Mouse (Mus musculus) megakaryocyte, adult 5-6 weeks (primary cell): ENCODE data around the gene BC017158. TPM values are rescaled to one million over a fixed set of nuclear protein-coding genes. Genes with fewer than 3 reads are reported as not detected.

ENCODE experiments used
- ATAC-seq: 2 replicates; pipeline ENCODE4 v1.8.0; 2016; ENCODE audit warnings: mild to moderate bottlenecking, inconsistent platforms; ENCODE audit not compliant: poor library complexity, severe bottlenecking
- total RNA-seq, 2 experiments: library from RNA; stranded (forward) in 1 of 2; stranded (reverse) in 1 of 2; fragments of 153-499, 151-499 nt in 1 of 2; fragments of 221-1000, 200-1000 nt in 1 of 2; gene quantifications; 2 replicates each; pipeline versions ENCODE4 v1.2.3 to v1.2.4; 2015 to 2017

The BC017158 gene
- total RNA-seq, 2 experiments from 2014 or later: 9.7 to 19.7 TPM

DNA sequence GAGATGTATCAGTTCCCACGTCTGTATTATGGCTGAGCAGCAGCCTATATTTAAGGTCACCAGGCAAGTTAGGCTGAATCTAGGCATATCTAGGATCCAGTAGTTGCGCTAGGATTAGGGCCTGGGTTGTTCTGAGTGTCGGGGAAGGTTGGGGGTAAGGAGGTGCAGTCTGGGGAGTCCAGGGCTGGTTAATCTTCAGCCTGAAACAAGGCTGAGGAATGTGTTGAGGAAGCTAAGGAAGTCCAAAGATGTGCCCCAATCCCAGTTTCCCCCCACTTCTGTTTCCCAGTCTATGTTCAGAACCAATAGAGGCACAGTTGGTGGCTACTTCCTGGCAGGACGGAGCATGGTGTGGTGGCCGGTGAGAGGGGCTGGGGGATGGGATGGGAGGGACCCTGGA is 31.9 kb downstream of the BC017158 start:
- no peak for ATAC-seq

DNA sequence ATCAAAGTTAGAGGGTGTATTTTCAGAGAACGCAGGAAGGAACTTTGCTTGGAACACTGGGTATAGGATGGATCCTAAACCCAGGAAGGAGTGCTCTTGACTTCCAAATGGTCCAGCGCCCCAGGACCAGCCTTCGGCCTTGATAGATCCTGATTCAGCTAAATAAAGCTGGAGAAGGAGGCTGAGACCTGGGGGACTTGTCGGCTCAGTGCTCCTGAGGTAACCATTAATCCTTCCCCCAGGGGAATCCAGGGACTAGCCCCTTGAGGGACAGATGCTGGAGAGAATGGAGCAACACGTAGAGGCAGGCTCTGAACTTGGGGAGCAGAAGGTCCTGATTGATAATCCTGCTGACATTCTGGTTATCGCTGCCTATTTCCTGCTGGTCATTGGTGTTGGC is 32.6 kb downstream of the BC017158 start, which contains the start of gene Slc5a2:
TSS of gene Slc5a2 (plus strand) at position 247 of the 400 bp plus-strand sequence.
- no peak for ATAC-seq

DNA sequence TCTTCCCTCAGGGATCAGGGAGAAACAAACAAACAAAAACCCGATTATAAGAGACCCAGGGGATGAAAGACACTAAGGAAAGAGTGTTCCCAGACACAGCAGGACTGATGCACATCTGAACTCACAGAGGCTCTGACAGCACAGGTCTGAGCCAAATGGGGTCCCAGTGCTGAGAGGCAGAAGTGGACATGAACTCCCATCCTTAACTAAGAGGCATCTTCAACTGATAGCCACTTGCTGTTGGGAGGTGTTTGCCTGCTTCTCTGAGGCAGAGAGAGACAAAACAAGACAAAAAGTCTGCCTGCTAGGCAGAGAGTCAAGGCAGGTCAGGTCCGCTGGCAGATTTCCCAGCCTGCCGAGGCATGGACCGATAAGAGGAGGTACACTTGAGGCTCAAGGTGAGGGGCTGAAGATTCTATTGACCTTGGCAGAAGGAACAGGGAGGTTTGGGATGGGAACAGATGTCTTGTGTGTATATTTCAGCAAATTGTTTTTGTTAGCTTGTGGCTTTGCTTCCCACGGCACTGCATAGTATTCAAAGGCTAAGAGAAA is 41.1 kb downstream of the BC017158 start:
- ATAC-seq: no peak

DNA sequence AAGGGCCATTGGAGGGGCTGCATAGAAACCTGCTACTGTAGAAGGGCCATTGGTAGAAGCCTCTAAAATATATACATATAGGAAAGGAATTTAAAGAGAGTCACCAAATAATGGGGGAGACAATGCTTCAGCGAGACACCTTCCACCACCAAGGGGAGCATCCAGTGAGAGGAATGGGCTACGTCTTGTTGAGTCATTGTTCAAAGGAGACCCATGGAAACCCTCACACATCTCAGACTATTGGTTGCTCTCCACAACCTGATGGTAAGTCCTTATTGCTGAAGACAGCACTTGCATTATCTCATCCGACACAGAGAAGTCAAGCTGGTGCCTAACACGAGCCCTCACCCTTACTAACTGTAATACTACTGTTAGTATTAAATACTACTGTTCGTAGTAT is 42.2 kb downstream of the BC017158 start:
- ATAC-seq: no peak

DNA sequence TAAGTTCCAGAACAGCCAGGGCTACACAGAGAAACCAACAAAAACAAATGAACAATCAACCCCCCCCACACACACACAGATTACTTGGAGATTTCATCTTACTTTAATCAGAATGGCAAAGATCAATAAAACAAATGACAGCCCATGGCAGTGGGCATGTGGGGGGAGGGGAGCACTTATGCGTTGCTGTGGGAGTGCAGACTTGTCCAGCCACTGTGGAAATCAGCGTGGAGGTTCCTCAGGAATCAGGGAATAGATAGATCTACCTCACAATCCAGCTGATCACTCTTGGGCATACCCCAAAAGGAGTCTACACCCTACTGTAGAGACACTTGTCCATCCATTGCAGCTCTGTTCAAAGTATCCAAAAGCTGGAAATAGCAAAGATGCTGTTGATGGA is 43.0 kb downstream of the BC017158 start:
- no peak for ATAC-seq

DNA sequence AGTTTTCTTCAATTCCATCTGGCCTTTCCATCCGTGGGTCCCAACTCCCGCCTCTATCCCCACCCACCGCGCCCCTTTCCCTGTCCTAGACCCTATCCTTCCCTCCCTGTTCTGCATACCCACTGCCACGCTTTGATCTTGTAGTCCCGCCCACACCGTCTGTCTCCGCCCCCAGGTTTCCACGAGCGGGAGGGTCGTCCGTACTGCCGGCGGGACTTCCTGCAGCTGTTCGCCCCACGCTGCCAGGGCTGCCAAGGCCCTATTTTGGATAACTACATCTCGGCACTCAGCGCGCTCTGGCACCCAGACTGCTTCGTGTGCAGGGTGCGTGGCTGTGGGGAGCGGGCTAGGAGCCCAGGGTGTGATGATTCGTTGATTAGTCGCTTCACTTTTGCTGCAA is 45.4 kb downstream of the BC017158 start:
- ATAC-seq: no peak

DNA sequence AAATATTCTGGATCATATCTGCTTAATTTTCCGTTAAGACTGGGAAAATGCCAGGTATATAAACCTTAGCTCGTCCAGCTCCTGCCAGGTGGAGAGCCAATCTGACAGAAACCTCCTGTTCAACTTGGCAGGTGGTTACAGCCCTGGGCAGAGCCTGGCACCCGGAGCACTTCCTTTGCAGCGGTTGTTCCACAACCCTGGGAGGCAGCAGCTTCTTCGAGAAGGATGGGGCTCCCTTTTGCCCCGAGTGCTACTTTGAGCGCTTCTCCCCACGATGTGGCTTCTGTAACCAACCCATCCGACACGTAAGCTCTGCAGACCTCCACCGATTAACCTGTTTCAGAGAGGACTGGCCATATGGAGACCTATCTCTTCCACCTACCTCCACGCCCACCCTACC is 46.0 kb downstream of the BC017158 start:
- no peak for ATAC-seq

DNA sequence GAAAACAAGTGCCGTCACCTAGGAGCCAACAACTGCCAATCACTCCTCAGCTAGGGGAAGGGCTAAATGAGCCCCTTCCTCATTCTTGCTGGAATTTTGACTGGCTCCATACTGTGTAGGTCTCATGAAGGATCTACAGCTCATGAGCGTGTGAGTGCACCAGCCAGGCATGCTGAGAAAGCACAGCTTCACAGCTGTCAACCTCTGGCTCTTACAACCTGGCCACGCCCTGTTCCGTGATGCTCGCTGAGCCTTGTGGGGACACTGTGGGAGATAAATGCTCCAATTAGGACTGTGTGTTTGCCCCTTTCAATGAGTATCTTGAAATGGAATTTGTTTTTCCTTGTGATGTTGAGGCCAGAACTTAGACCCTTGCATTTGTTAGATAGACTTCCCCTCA is 48.0 kb downstream of the BC017158 start:
- ATAC-seq: no peak

DNA sequence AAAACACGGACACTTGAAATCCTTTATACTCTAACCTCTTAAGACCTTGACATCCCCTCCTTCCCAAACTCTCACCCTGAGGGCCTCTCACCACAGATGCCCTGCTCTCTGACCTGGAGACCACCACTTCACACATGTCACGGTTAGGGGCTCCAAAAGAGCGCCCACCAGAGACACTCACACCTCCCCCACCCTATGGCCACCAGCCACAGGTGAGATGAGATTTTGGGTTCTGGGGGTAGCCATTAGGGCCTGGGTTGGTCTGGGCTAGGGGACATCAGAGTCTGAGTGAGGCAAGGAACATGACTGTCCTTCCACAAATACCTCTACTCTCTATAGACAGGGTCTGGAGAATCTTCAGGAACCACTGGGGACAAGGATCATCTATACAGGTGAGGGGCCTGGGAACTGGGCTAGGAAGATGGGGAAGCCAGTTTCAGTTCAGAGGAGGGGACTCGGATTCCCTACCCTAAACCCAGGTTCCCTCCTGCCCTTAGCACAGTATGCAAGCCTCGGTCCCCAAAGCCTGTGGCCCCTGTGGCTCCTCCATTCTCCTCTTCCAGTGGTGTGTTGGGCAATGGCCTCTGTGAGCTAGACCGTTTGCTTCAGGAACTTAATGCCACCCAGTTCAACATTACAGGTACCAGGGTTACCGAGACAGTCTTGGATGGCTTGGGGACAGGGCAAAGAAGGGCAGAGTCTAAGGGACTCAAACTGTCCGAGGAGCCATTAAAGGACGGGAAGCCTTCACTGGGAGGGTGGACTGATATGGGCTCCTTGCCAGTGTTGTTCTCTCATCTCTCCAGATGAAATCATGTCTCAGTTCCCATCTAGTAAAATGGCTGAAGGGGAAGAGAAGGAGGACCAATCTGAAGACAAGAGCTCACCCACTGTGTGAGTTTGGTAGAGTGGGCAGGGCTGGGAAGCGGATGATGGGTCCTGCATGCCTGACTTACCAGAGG is 49.6 kb downstream of the BC017158 start:
- no peak for ATAC-seq

DNA sequence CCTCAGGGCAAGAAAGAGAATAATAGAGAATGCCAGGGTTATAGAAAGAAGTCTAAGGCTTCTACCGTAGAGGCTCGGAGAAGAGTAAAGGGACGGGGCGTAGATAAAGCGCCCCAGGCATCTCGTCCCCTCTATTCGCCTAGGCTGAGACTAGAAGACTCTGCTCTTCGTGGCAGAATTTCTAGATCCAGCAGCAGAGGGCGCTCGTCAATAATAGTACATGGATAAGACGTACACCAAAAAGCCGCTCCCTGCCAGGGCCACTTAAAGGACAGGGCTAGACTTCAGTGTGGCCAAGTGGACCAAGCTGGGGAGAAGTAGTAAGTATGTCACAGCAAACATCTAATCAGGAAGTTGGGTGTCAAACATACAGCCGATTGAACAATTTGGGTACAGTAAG is 50.5 kb downstream of the BC017158 start:
- peak; percentile 87 for ATAC-seq

DNA sequence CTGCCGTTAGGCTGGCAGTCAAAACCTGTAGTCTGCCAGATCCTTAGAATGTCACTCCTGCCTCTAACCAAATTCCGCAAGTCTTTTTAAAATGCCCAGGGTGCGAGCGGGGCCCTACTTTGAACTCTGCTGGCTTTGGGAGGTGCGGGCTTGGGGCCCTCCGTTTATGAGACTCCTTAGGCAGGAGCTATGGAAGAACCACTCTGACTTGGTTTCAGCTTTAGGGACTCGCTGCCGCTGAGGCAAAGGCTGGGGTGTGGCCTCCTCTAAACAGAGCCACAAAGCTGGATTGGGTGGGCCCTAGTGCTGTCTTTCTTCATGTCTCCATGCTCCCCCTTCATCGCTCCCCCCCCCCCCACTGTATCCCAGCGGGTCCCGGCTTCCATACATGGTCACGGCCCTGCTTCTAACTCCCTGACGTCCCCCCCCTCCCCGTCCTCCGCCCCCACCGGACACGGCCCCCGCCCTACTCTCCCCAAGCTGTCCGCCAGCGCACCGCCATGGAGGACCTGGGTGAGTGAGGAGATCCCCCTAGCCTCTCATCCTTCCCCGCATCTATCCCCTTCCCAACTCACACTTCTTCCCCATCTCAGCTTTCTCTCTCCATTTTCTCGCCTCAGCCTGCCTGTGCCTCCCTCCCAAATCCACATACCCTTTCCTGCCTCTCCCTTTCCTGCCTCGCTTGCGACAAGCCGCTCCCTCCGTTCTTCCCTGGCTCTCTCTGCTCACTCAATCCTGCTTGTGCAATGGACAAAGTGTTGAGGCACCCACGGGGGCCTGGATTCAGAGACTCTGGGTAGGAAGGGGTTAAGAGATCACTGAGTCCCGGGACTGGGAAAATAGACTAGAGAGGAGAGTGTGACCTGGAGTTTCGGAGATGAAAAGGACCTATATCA is 51.2 kb downstream of the BC017158 start, which contains the start of gene Tgfb1i1:
TSS of gene Tgfb1i1 (plus strand) at position 317 of the 896 bp plus-strand sequence.
- no peak for ATAC-seq

DNA sequence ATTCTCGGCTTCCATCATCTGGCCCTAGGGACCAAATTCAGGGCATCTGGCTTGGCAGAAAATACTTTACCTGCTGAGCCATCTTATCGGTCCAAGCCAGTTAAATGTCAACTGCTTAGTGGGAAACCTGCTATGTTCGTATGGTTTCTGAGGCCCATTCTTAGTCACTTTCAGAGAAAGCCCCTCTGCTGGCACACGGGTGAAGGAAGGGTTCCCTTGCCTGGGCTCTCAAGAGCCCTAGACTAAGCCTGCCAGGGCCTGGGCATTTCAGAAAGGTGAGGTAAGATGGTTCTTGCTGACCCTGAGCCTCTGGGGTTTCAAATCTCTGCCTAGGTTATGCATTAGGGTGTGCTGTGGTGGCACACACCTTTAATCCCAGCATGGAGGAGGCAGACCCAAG is 52.4 kb downstream of the BC017158 start:
- ATAC-seq: no peak

DNA sequence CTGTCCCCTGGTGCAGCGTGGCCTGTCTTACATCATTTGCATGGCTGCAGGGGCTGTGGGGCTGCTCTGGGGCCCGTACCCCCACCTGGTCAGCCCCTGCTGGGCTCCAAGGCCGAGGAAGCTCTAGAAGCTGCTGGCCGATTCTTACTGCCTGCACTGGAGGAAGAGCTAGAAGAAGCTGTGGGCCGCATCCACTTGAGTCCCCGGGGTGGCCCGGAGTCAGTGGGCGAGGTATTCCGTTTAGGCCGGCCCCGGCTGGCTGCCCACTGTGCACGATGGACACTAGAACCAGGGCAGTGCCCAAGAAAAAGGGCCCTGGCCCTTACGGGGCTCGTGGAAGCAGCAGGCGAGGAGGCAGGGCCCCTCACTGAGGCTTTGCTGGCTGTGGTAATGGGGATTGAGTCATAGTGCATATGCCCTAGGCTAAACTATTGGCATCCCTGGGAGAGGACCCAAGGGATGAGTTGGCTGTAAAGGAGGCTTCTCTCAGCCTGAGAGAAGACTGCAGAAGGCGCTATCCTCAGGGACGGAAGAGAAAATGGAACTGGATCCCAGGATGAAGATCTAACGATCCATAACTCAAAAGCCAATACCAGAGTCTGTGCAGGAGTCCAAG is 53.5 kb downstream of the BC017158 start:
- no peak for ATAC-seq

DNA sequence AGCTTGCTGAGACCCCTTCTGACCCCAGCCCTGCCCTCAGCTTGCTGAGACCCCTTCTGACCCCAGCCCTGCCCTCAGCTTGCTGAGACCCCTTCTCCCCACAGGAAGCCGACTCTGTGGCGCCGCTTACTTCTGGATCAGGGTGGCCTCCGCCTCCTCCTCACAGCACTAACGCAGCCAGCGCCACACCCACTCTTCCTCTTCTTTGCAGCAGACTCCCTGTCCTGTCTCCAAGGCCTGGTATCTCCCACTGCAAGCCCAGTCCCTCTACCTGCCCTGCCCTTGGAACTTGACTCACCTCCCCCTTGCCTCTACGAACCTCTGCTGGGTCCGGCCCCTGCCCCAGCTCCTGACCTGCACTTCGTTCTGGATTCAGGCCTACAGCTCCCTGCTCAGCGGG is 54.0 kb downstream of the BC017158 start:
- ATAC-seq: no peak

DNA sequence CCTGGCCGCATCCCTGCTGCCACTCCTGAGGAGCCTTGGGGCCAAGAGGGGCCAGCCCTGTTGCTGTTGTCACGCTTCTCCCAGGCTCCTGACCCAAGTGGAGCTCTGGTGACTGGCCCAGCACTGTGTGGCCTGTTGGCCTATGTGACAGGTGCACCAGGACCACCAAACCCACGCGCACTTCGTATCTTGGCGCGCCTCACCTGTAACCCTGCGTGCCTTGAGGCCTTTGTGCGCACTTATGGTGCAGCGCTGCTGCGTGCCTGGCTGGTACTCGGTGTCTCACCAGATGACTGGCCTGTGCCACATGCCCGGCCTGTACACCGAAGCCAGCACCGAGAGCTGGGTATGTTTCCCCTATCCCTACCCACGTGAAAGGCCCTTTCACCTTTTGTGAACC is 55.6 kb downstream of the BC017158 start:
- no peak for ATAC-seq

DNA sequence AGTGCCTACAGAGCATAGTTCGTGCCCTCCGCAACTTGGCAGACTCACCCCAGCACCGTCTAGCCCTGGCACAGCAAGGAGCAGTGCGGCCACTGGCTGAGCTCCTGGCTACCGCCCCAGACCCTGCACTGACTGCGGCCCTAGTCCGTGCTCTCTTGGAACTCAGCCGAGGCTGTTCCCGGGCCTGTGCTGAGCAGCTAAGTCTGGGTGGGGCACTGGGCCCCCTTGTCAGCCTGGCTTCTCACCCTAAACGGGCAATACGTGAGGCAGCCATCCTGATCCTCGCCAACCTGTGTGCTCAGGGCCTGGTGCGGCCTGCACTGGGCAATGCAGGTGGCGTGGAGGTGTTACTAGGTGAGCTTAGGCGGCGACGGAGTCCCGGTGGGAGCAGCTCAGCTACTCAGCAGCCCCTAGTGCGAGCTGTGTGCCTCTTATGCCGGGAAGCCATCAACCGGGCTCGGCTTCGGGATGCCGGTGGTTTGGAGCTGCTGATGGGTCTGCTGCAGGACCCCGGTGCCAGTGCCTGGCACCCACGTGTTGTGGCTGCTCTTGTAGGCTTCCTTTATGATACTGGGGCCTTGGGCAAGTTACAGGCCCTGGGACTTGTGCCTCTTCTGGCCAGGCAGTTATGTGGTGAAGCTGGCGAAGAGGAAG is 57.7 kb downstream of the BC017158 start:
- ATAC-seq: no peak

DNA sequence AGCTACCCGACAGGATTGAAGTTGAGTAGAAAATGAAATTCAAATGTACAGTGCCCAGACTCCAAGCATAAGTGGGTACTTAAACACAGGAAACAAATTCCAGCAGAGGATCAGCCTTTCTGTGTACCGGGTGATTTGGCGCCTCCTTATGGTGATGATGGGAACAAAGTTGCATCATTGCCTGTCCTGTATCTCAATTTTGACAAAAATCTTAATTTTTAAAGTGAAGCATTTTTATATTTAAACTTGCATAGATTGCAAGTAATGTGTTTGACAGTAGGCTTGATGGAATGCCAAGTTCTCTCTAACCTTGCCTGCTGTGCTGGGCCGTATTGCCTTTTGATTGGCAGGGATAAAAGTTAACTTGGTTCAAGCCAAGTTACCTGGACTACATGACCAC is 59.0 kb downstream of the BC017158 start:
- ATAC-seq: no peak

DNA sequence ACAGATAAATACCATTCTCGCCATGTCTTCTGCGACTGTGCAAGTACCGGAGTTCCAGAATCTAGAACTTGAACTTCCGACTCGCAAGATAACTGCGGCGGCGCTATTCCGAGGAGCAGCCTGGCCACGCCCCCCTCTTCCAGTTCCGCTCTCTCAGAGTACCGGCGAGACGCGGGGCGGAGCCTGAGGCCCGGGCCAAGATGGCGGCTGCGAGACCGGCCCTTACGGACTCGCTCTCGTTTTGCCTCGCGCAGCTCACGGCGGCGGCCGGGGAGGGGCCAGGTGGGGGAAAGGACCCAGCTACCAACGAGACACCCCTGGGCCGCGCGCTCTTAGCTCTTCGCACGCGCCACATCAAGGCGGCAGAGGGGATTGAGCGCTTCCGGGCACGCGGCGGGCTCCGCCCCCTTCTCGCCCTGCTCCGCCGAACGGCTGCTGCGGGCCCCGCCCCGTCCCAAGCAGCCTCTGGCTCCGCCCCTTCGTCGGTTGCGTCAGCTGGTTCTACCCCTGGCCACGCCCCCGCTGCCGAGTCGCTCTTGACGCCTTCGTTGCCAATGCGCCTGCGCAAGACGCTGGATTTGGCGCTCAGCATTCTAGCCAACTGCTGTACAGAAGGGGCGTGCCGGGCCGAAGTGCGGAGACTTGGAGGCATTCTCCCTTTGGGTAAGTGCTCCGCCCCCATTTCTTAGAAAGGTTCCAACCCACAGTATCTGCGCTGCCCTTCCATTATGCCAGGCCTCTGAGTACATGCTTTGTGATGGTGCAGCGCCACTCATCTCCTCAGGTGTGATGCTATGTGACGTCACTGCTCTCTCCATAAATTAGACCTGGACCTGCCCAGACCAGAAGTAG is 59.8 kb downstream of the BC017158 start, which contains the start of gene 9130023H24Rik:
TSS of gene 9130023H24Rik (minus strand) at position 105 of the 852 bp plus-strand sequence.
- peak; percentile 83 for ATAC-seq

DNA sequence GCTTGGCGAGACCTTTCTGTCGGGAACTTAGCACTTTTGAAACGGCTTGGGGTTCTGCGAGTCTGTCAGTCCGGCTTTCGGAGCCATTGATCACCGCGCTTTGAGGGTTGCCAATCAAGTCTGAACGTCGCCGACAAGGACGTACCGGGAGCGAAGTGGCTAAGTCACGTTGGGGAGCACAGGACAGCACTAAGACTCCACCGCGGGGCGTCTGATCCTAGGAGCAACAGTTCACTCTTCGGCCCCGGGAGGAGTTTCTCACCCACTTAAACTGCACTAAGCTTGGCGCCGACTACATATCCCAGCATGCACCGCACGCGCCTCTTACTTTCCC is 60.4 kb downstream of the BC017158 start:
- no peak for ATAC-seq
